Mouse (Mus musculus) myocyte (in vitro differentiated cells): ENCODE measurements around the gene 1700003F12Rik.

Experiments used
- POLR2A ChIP-seq: IDR thresholded peaks from one replicate; pipeline ENCODE4 v1.6.1; 2011; ENCODE audit warnings: low read depth, mild to moderate bottlenecking, control low read depth, moderate library complexity; ENCODE audit not compliant: insufficient read length
- POLR2AphosphoS2 ChIP-seq: IDR thresholded peaks from one replicate; pipeline ENCODE4 v1.6.1; 2011; ENCODE audit warnings: low read depth, control low read depth; ENCODE audit not compliant: insufficient read length
- REST ChIP-seq: IDR thresholded peaks from one replicate; pipeline ENCODE4 v1.6.1; 2011; ENCODE audit warnings: mild to moderate bottlenecking, control low read depth, moderate library complexity; ENCODE audit not compliant: insufficient read depth, insufficient read length
- USF1 ChIP-seq: IDR thresholded peaks from one replicate; pipeline ENCODE4 v1.6.1; 2011; ENCODE audit warnings: low read depth, mild to moderate bottlenecking, control low read depth, moderate library complexity

- TF ChIP-seq POLR2A (no peak), USF1 (no peak), REST (no peak), POLR2AphosphoS2 (no peak)
Observed at GRCm38 (mm10) chr2:154574271-154574670, 27.4 kb downstream of the 1700003F12Rik start.
